Mouse (Mus musculus): ENCODE measurements around the gene Hoxa10.

GRCm38 (mm10) chr6:52219234-52219942, 21.3 kb downstream of the Hoxa10 start:
- no peak for TF ChIP-seq POLR2A (IDR thresholded peaks at IDR 0.05; ENCODE audit: borderline replicate concordance, insufficient read depth, low read length)
- TF ChIP-seq CTCF (IDR thresholded peaks at IDR 0.05; ENCODE audit: borderline replicate concordance, insufficient read depth, low read depth, low read length), result no peak
